Mouse (Mus musculus): ENCODE data around the gene Rarres1. TPM values are rescaled to one million over a fixed set of nuclear protein-coding genes. Genes with fewer than 3 reads are reported as not detected.

Rarres1 gene
- total RNA-seq (2021) = 1 to 10 TPM; 1.2 TPM

DNA sequence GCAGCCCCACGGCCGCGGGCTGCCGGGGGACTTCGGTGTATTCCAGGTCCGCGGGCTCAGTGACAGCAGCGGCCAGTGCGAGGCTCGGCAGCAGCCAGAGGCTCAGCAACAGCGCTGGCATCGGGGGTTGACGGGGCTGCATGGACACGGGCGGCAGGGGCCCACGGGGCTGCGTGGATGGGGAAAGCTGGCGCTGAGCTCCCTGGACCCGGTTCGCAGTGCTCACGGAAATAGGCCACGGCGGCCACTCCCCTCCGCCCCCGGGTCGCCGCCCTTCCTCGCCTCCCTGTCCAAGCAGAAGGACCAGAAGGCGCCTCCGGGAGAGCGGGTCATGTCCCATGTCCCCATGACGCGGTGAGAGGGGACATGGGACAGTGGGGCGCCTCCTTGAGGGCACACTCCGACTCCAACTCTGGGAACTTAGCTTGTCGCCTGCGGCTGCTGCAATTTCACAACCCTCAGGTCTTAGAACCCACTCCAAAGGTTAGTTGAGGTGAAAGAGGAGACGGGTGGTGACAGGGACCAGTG lies at the start of gene Rarres1:
Gene Rarres1, minus strand, starts transcription at position 250 of the 528 bp plus-strand sequence.
- intact Hi-C loops (cut with DNase I) = no loop called here
- DNase-seq = peak; percentile 23 to 46

DNA sequence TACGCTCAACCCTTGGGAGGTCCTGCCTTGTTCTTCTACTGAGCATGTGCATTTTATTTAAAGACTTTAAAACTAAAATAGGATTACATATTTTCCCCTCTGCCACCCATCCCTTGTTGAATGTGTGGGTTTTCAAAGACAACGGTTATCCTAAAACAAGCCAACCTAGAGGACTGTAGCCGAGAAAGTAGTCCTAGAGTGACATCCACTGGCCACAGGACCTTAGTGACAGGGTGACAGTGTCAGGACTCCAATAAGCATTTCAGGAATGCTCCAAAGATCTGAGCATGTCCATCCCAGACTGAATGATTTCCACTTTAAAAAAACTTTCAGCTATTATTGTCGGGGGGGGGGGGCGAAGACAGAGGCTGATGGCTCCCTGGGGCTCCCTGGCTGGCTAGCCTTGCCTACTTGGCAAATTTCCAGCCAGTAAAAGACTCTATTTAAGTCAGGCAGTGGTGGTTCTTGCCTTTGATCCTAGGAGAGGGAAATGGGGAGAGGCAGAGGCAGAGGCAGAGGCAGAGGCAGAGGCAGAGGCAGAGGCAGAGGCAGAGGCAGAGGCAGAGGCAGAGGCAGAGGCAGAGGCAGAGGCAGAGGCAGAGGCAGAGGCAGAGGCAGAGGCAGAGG lies 49.5 kb upstream of the Rarres1 start:
- intact Hi-C loops (cut with DNase I) = no loop called here
- DNase-seq = peak; percentile 42 to 56

DNA sequence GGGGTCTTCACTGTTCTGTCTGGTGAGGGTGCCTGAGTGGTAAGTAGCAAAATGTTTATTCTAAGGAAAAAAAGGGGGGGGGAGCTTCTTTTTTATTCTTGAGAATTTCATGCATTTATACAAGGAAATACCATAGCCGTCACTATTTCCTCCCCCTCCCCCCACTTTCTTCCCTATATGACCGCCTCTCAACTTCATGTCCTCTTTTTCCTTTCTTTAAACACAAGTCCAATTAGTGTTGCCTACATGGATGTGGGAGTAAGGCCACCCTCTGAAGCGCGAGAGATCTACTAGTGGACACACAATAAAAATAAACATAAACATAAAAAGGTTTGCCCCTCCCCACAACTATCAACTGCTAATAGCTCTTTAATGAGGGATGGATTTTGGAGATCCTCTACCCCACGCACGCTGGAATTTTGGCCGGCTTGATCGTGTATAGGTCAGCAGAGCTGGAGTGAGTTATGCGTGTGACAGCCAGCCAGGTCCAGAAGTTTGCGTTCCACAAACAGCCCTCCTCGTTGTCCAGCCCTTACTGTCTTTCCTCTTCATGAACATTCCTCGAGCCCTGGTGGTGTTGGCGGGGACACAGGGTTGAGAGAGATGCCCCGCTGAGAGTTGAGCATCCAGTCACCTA lies 42.5 kb upstream of the Rarres1 start:
- intact Hi-C loops (cut with DNase I) = no loop called here
- no peak for DNase-seq

DNA sequence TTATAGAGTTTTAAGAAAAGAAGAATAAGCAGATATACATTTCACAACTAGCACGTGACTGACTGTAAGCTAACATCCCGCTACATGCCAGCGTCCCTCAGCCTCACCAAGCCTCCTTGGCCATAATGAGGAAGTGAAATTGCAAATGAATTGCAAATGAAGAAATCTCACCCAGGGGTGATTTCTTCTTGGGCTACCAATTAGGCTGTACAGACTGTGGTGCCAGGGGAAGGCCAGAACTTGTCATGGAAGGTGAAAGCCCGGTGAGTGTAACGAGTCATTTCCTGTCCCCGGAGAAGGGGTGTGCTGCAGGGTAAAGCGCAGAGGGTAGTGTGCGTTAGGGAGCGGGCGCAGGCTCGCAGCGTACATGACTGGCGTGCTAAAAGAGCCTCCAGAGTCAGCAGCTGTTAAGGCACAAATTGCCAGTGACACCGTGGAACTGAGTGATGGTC lies 41.9 kb upstream of the Rarres1 start:
- no peak for DNase-seq
- intact Hi-C loops (cut with DNase I) = no loop called here

DNA sequence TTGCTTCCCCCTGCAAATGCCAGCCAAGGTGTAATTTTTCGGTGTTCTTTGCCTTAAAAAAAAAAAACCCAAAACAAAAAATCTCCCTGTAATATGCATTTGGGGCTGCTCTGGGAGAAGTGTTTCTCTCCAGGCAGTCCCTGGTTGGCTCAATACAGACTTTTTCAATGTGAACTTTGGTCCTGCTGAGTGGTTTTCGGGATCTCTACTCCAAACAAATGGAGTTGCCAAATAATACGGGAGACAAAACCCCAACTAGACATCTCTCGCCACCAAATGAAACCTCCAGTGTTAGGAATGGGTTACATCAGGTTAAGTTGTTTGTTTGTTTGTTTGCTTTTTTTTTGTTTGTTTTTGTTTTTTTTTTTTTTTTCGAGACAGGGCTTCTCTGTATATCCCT lies 39.9 kb upstream of the Rarres1 start:
- intact Hi-C loops (cut with DNase I) = no loop called here
- DNase-seq = no peak

DNA sequence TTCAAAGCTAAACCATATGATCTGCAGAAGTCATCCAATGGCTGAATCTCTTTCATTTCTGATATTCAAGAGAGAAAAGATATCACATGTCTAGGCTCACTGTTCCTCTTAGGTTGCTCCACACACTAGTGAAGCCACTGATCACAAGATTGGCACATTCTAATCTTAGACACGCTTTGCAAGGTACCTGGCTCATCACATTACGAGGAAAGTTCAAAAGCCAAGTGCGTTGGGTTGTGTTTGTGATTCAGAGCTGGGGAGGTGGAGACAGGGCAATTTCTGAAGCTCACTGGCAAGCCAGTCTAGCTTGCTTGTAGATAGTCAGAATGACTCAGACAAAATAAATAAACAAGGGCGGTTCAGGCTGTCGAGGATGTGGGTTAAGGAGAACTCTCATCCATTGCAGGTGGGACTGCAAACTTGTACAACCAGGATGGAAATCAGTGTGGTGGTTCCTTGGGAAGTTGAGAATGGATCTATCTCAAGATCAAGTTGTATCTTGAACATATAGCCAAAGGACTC lies 38.7 kb upstream of the Rarres1 start:
- intact Hi-C loops (cut with DNase I) = no loop called here
- no peak for DNase-seq

DNA sequence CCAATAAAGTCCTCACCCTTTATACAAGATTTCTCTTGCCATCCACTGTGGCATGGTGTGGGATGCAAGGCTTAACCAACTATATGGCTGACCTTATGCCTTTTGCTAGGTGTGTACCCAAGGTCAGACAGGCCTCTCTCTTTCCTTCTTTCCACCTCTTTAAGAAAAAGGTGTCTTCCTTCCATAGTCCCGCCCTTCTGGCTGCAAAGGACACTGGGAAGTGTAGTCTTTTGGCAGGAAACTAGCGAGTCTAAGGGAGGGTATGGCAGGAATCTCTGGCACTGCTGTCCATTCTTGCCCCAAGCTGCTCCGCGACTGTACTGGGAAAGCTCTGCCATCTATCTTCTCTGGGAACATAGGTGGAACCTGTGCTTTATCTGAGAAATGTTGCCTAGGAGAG lies 38.0 kb upstream of the Rarres1 start:
- intact Hi-C loops (cut with DNase I) = no loop called here
- peak; percentile 17 to 29 for DNase-seq

DNA sequence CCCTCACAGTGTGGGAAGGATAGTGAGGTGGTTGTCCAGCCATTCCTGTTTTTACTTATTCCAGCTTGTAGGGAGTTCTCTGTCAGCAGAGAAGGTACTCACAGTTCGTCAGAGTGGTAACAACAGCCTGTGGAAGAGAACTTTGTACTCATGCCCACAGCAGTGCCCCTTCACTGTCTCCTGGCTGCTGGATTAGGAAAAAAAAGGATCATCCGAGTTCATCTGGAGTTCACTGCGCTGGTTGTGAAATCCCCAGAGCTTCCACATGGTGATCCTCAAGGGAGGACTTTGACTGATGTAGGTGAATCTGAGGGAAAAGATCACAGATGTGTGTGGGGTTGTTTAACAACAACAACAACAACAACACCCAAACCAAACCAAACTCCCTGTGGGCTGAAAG lies 35.9 kb upstream of the Rarres1 start:
- intact Hi-C loops (cut with DNase I) = no loop called here
- DNase-seq = no peak

DNA sequence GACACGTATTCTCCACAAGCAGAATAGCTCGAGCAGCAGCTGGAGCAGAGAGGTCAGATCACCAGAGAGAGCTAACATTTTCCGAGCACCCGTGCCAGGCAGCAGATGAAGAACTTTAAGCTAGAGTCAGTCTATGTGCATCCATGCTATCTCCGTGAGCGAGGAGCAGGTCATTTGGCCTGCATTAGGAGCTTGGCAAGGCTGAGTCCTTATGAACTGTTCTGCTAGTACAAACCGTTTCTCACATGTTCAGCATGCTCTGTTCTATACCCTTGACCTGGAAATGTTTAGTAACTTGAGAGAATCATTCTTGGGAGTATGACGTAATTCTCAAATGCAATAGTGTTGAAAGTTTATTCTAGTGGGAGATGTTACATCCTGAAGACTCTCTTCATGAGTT lies 28.3 kb upstream of the Rarres1 start:
- DNase-seq = no peak
- intact Hi-C loops (cut with DNase I) = no loop called here

DNA sequence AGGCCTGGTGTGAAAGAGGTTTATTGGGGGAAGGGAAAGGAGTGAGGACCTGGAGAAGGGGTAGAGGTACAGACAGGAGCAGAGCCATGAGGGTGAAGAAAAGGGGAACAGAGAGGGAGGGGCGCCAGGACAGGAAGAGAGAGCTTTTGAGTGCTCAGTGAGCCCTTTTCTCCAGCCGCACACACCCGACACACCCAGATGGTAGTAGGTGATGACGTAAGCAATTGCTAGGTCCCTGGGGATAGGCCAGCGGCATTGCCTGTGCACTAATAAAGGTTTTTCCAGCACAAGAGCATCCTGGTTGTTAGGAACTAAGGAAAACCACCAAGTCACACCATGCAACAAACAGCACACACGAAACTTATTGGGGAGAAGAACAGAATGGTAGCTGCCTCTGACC lies 9.4 kb upstream of the Rarres1 start:
- DNase-seq = no peak
- intact Hi-C loops (cut with DNase I) = no loop called here

DNA sequence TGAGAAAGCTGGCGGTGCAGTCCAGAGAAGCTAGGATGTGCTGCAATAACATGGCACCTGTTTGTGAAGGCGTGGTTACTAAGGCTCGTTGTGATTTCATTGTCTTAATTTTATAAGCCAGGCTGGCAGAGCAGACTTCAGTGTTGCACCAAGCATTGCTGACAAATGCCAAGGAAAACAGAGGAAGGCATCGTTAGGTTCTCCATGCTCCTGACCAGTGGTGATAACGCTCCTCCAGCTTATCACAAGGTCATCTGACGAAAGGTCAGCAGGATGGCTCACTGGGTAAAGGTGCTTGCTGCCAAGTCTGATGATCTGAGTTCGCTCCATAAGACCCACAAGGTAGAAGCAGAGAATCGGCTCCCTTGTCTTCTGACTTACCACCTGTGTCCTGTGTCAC lies 7.4 kb upstream of the Rarres1 start:
- no peak for DNase-seq
- intact Hi-C loops (cut with DNase I) = no loop called here

DNA sequence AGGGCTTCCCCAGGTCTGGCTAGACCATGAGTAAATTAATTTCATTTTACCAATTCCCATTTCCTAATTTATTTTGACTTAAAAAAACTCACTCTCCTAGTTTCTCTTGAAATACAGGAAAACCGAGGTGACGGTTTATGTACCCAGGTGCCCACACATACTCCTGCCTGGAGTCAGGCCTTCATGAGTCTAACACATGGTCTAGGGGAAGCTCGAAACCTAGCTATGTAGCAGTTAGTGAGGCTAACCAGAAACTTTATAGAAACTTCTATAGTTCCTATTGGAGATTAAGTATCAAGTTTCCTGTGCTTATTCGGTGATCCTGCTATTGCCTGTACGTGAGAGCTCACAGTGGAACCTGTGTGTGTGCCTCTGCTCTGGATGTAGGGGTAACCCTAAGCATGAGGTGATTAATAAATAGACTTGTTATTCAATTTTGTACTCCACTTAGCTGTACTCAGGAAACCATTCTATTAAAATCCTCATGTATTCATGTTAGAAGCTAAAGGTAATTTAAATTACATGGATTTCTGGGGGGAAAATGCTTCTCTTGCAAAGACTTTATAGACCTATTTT lies 5.3 kb upstream of the Rarres1 start:
- intact Hi-C loops (cut with DNase I) = no loop called here

DNA sequence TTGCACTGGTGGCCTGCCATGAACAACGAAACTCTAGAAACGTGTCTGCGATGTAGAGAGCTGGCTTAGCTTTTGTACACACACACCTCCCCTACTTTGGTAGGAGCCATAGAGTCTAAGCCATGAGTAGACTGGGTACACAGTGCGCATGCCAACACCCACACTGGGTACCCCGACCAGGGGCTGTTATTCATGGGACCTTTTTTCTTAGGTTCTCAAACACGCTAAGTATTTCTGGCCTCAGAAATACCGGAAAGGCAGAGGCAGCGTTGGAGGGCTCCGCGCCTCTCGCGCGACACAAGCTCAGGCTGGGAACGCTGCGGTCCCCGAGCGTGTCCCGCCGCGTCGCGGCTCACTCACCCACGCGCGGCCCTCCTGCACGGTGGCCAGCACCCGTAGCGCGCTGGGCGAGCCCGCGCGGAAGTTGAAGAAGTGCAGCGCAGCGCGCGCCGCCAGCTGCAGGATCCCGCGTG lies 486 bp downstream of the Rarres1 start:
- DNase-seq = peak; percentile 23 to 29
- intact Hi-C loops (cut with DNase I) = no loop called here

More for the DNA sequence above, 5.3 kb upstream of the Rarres1 start:
- DNase-seq = no peak

DNA sequence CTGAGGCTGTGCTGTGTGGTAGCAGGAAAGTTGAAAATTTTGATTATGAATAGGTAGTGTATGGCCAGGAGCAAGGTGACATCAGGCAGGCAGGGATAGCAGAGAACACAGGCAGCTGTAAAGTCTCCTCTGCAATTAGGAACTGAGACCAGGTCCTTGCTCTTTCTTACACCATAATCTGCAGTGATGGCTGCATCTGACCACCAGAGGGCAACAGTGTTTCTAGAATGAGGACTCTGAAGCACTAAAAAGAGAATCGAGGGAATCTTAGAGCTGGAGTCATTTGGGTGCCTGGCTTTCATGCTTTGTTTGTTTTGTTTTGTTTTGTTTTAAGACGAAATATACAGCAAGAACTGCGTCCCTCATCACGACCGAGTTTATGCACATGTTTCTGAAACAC lies 2.5 kb downstream of the Rarres1 start:
- peak; percentile 77 to 86 for DNase-seq
- intact Hi-C loops (cut with DNase I) = loop anchor here (1.0 to 2.0 kb wide), 2 partner anchors 55 to 532 kb away; no protein-coding TSS in a partner anchor

DNA sequence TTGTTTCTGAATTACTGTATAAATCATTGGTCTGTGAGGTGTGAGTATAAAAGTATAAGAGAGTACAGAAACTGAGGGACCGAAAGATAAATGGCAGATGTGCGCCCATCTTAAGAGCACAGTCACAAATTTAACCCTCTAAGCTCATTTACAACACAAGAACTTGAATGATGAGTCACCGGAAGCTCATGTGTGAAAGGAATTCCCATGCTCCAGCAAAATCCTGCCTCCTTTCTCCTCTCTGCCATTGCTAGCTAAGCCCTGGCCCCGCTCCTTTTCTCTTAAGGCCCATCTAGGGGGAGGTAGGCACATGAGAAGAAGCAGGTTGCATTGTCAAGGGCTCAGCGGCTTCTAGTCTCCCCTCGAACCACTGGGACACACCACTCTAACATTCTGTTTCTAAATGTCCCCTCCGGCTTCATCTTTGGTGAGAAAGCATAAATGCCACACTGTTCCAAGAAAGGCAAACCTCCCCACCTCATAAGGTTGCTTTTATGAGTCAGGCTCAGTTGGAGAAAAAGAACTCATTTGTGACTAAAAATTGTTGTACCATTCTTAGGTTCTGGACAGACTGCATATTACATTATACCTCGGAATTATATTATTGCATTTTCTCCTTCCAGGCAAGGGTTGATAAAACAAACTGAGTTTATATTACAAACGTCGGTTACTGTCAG lies 7.0 kb downstream of the Rarres1 start:
- intact Hi-C loops (cut with DNase I) = no loop called here
- no peak for DNase-seq

DNA sequence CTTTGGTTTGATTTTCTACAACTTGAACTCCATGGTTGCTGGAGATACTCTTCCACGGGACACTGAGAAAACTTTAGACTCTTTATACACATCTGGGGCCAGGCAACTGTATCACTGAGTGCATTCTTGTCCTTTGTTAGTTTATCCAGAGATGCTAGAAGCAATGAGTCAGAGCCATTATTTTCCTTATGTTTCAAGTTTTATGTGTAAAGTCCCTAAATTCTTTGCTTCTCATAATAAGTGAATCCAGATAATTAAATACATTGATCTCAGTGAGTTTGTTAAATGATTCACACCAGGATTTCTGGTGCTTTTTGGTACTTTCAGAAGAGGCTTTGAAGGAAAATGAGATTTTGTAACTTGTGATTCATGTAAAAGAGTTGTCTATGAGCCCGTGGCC lies 10.0 kb downstream of the Rarres1 start:
- intact Hi-C loops (cut with DNase I) = no loop called here
- DNase-seq = no peak

DNA sequence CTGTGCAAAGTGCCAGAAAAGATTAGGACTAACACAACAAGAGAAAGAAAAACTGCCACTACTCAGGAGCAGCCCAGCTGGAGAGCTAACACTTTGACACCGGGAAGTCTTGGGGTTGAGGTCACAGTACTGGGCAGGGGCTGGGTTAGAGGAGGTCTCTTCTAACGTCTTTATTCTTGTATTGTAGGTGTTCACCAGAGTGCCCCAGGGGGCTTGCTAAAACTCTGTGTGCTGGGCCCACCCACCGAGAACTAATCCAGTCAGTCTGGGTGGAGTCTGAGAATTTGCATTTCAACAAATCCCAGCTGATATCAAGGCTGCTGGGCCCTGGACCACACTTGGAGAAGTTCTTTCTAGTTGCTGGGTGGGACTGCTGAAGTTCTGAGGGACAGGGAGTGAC lies 11.4 kb downstream of the Rarres1 start:
- intact Hi-C loops (cut with DNase I) = no loop called here
- DNase-seq = no peak

DNA sequence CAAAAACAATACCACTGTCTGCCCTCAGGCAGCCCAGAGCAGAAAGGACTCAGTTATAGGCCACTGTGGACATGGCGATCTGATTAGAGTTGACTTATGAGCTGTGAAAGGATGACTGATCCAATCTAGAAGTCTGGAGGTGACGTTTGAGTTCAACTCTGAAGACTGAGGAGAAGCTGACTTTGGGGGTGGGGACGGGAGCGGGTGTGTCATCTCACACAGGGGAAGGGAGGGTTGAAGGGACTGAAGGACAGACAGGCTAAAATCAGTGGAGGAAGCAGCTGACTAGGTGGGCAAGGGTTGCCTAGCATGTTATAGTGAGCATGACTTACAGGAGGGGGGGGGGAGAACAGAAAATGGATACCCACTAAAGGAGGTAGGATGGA lies 15.9 kb downstream of the Rarres1 start:
- intact Hi-C loops (cut with DNase I) = no loop called here
- no peak for DNase-seq

DNA sequence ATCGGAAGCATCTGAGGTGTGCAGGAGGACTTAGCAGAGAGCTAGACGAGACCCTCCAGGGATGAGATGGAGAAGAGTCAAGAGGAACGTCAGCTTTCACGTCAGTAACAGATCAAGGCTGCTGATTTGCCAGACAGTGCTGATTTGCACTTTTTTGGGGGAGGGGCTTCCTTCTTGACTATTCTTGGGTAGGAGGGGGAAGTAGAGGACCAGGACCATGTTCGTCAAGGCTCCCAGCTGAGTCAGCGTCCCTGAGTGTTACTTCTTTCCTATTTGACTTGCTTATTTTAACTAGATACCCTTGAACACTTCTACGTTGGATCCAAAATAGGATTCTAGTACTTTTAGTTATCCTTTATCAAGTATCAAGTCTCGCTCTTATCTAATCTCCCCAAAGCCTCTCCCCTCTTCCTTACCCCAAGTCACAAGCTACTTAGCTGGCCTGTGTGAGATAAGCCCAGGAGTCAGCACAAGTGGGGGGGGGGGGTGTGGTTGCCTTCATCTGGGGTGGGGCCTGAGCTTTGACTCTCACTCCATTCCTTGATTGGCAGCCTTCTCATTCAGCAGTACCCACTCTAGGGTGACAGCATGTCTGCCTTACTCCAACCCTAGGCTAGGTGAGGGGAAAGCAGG lies 16.4 kb downstream of the Rarres1 start:
- intact Hi-C loops (cut with DNase I) = no loop called here
- no peak for DNase-seq

DNA sequence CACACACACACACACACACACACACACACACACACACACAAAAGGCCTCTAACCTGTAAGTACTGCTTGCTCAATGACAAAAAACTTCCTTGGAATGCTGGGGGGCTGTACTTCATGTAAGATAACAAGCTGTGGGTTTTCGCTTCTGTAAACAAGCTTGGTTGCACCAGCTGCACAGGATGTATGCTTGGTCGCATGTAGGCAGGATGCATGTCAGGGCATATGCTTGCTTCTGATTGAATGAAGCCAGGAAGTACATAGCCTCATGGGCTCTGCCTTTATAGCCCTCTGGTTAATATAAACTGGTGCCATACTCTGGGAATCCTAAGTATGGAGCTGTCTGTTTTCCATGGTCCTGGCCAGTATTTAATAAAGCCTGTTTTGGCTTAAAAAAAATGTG lies 17.3 kb downstream of the Rarres1 start:
- DNase-seq = no peak
- intact Hi-C loops (cut with DNase I) = no loop called here

DNA sequence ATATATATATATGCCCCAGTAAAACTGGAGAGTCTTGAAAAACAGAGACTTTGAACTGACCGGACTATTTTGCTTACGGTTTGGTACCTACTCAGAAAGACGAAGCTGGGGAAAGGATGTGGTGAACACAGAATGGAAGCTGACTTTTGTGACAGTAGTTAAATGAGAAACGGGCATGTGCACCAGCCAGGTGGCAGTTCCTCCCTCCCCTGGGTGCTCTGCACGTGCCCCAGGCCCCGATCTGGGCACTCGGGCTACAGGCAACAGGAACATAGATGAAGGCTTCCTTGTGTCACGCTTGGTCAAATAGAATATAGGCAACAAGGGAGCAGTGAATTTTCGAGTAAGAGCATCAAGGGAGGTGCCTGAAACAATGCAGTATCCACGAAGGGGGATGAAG lies 19.0 kb downstream of the Rarres1 start:
- no peak for DNase-seq
- intact Hi-C loops (cut with DNase I) = no loop called here

Measured in heart, postnatal 10 days (tissue).